Mouse (Mus musculus): ENCODE measurements at regions not wholly inside any gene's neighbourhood (a gene's known extent, or its start where the extent isn't known, plus 50 kb on each side); places are given as distances from the start of the nearest gene placed in this dataset.

DNA sequence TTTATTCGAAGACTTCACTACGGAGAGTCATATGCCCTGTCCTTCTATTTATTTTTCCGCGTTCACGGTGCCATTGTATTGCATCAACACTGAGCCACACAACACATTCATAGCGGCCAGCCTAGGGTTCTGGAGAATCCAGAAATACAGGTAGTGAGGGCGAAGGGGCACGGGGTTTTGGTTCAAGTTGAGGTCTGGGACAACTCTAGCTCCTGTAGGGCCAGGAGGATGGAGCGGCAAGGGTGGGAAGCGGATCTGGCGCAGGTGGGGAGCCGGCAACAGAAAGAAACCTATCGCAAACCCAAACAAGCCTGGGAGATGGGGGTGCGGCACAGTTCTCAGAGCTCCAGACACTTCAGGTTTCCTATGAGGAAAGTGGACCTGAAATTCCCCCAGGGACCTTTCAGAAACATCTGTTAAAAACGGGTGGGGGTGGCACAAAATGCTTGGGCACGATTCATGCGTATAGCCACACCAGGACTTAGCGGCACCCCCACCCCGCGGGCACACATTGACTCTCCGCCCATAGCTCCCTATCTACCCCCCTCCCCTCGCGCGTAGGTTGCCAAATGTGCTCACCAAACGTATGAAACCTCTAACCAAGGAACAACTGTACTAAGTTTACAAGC is 100.6 kb upstream of the Zic3 start:
- no peak for TF ChIP-seq CTCF (IDR thresholded peaks at IDR 0.05; ENCODE audit: low read depth)
- no peak for TF ChIP-seq EP300 (IDR thresholded peaks at IDR 0.05; ENCODE audit: low read depth)
